Mouse (Mus musculus): ENCODE measurements at regions not wholly inside any gene's neighbourhood (a gene's known extent, or its start where the extent isn't known, plus 50 kb on each side); places are given as distances from the start of the nearest gene placed in this dataset.

DNA sequence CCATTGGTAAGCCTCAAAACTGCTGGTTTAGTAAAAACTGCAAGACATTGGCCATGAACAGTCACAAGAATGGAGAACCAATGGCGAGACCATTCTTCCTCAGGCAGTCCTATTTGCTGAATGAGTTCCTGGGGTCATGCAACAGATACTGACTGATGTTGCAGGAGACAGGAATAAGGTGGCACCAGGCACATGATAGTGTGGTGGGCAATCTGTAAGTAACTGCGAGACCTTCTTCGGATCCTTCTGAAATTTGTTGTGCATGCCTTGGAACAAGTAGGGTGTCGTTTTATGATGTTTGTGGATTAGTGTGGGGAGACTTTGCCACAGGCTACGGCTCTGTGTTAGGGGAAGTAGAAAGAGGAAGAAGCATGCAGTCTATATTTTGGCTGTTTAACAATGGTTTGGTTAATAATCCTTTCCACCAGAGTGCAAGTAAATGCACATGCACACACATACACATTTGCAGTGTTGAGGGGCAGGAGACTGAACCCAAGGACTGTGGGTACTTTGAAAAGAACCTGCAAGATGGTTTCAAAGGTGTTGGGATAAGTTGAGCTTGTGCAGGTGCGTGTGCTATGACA, 194.9 kb downstream of the Mex3b start:
- H3K27me3 ChIP-seq (ENCODE audit: control insufficient read depth, insufficient read depth, low read depth, low read length): no peaks in the 10 kb centered on the region
- H3K4me1 ChIP-seq (ENCODE audit: control insufficient read depth, insufficient read depth, low read length): no peaks in the 10 kb centered on the region; the same call in 1 of the 2 replicates
- ATAC-seq: no peak
- H3K4me2 ChIP-seq (ENCODE audit: low read length): no peak overlapping the region
- H3K9me3 ChIP-seq (replicated peaks; ENCODE audit: control insufficient read depth, low read length, poor library complexity, severe bottlenecking): no peaks in the 10 kb centered on the region
- H3K36me3 ChIP-seq (ENCODE audit: control insufficient read depth, insufficient read depth, low read length): no peaks in the 10 kb centered on the region
- no peak overlapping the region for H3K27ac ChIP-seq (ENCODE audit: low read length)
- WGBS: 90% methylated on average over 6 of the region's 6 CpGs
- no peak overlapping the region for H3K9ac ChIP-seq (ENCODE audit: low read depth, low read length)
- no peak overlapping the region for H3K4me3 ChIP-seq (ENCODE audit: low read depth, low read length)

GRCm38 (mm10) chr7:83063559-83063958, 196.4 kb downstream of the Mex3b start:
- Histone ChIP-seq H3K36me3 (ENCODE audit: control insufficient read depth, insufficient read depth, low read length) (no peaks in the 10 kb centered on the region), H3K4me1 (ENCODE audit: control insufficient read depth, insufficient read depth, low read length) (no peaks in the 10 kb centered on the region; the same call in 1 of the 2 replicates), H3K27ac (ENCODE audit: low read length) (no peak overlapping the region), H3K4me2 (ENCODE audit: low read length) (no peak overlapping the region), H3K27me3 (ENCODE audit: control insufficient read depth, insufficient read depth, low read depth, low read length) (no peaks in the 10 kb centered on the region), H3K9ac (ENCODE audit: low read depth, low read length) (no peak overlapping the region), H3K9me3 (replicated peaks; ENCODE audit: control insufficient read depth, low read length, poor library complexity, severe bottlenecking) (no peaks in the 10 kb centered on the region), H3K4me3 (ENCODE audit: low read depth, low read length) (no peak overlapping the region)
- ATAC-seq: no peak
- WGBS: 89% methylated on average over 3 of the region's 3 CpGs

DNA sequence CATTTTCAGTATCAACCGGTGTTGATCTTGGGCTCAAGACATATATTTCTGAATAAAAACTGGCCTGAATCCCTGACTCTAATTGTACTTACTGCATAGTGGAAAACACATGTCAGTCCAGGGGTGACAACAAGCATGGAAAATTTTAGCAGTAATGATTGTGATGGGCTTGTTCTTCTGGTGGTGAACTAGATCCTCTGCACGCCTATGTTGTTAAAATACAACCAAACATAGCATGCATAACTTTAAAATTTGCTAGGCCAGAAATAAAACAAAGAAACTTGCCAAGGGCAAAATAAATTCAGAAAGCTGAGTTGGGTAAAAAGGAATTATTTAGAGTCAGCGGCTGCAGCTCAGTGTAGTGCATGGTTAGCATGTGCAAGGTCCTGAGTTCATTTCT, 198.2 kb downstream of the Mex3b start:
- Histone ChIP-seq H3K9me3 (replicated peaks; ENCODE audit: control insufficient read depth, low read length, poor library complexity, severe bottlenecking) (no peaks in the 10 kb centered on the region), H3K36me3 (ENCODE audit: control insufficient read depth, insufficient read depth, low read length) (no peaks in the 10 kb centered on the region), H3K27ac (ENCODE audit: low read length) (no peak overlapping the region), H3K27me3 (ENCODE audit: control insufficient read depth, insufficient read depth, low read depth, low read length) (no peaks in the 10 kb centered on the region), H3K4me3 (ENCODE audit: low read depth, low read length) (no peak overlapping the region), H3K9ac (ENCODE audit: low read depth, low read length) (no peak overlapping the region), H3K4me1 (ENCODE audit: control insufficient read depth, insufficient read depth, low read length) (no peaks in the 10 kb centered on the region; the same call in 1 of the 2 replicates), H3K4me2 (ENCODE audit: low read length) (no peak overlapping the region)
- no peak for ATAC-seq
- WGBS: 90% methylated on average over 3 of the region's 3 CpGs

GRCm38 (mm10) chr7:83074399-83074970, 207.4 kb downstream of the Mex3b start:
- H3K27ac ChIP-seq (ENCODE audit: low read length): no peak overlapping the region
- H3K4me3 ChIP-seq (ENCODE audit: low read depth, low read length): no peak overlapping the region
- 73% methylated on average over 15 of the region's 15 CpGs for WGBS
- no peak overlapping the region for H3K9ac ChIP-seq (ENCODE audit: low read depth, low read length)
- H3K36me3 ChIP-seq (ENCODE audit: control insufficient read depth, insufficient read depth, low read length): no peaks in the 10 kb centered on the region
- H3K4me1 ChIP-seq (ENCODE audit: control insufficient read depth, insufficient read depth, low read length): peaks cover 10% of the 10 kb centered on the region; the same call in 1 of the 2 replicates
- H3K9me3 ChIP-seq (replicated peaks; ENCODE audit: control insufficient read depth, low read length, poor library complexity, severe bottlenecking): no peaks in the 10 kb centered on the region
- ATAC-seq: no peak
- H3K4me2 ChIP-seq (ENCODE audit: low read length): no peak overlapping the region
- H3K27me3 ChIP-seq (ENCODE audit: control insufficient read depth, insufficient read depth, low read depth, low read length): no peaks in the 10 kb centered on the region

- H3K4me3 ChIP-seq (ENCODE audit: low read depth, low read length): no peak overlapping the region
- no peaks in the 10 kb centered on the region for H3K36me3 ChIP-seq (ENCODE audit: control insufficient read depth, insufficient read depth, low read length)
- no peak for ATAC-seq
- no peaks in the 10 kb centered on the region for H3K27me3 ChIP-seq (ENCODE audit: control insufficient read depth, insufficient read depth, low read depth, low read length)
- H3K27ac ChIP-seq (ENCODE audit: low read length): no peak overlapping the region
- H3K4me2 ChIP-seq (ENCODE audit: low read length): no peak overlapping the region
- H3K4me1 ChIP-seq (ENCODE audit: control insufficient read depth, insufficient read depth, low read length): peaks cover 10% of the 10 kb centered on the region; the same call in 1 of the 2 replicates
- no peaks in the 10 kb centered on the region for H3K9me3 ChIP-seq (replicated peaks; ENCODE audit: control insufficient read depth, low read length, poor library complexity, severe bottlenecking)
- WGBS: 87% methylated on average over 4 of the region's 4 CpGs
- no peak overlapping the region for H3K9ac ChIP-seq (ENCODE audit: low read depth, low read length)
Observed at GRCm38 (mm10) chr7:83075159-83075952, 208.2 kb downstream of the Mex3b start.

DNA sequence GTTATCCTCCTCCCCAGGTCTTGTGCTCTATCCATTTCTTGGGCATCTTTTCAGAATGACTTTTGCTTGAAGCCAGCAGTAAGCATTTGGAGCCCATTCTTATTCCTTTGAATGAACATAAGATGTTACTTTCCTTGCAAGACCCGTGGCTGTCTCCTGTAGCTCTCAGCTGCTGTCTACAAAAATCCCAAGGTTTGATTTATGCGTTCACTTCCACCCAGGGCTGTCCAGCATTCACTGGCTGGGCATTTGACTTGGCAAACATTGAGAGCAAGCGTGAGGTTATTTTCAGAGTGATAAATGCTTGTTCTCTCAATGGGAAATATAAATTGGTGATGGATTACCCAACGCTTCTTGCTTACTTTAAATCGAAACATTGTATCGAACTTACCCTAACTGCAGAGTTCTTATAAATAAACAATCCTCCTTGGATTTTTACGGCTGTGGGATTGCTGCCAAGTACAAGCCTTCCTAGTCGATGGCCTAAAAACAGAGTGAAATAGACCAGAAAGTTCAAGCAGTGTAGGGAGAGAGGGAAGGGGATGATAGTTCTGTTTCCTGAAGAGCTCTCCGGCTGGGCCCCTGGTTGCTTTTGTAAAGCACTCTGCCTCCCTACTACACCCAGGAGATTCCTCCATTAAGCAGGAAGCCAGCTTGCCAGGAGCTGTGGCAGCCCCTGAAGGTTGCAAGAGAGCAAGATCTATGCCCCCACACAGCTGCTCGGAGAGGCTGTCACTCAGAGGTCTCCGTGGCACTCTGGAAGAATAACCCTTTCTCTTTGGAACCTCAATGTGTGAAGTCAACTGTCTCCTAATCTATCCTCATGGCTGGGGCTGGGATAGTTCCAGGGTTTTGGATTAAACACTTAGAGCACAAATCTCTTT, 210.1 kb downstream of the Mex3b start:
- Histone ChIP-seq H3K36me3 (ENCODE audit: control insufficient read depth, insufficient read depth, low read length) (no peaks in the 10 kb centered on the region), H3K4me2 (ENCODE audit: low read length) (no peak overlapping the region), H3K4me1 (ENCODE audit: control insufficient read depth, insufficient read depth, low read length) (peaks cover 10% of the 10 kb centered on the region; the same call in 1 of the 2 replicates), H3K4me3 (ENCODE audit: low read depth, low read length) (no peak overlapping the region), H3K9me3 (replicated peaks; ENCODE audit: control insufficient read depth, low read length, poor library complexity, severe bottlenecking) (no peaks in the 10 kb centered on the region), H3K9ac (ENCODE audit: low read depth, low read length) (no peak overlapping the region), H3K27me3 (ENCODE audit: control insufficient read depth, insufficient read depth, low read depth, low read length) (no peaks in the 10 kb centered on the region), H3K27ac (ENCODE audit: low read length) (0 out of 2 replicates have a peak overlapping the region, but pooled peaks have one; percentile 12)
- peak; percentile 81 for ATAC-seq
- 31% methylated on average over 11 of the region's 11 CpGs for WGBS

GRCm38 (mm10) chr7:83077919-83078265, 210.8 kb downstream of the Mex3b start:
- Histone ChIP-seq H3K9me3 (replicated peaks; ENCODE audit: control insufficient read depth, low read length, poor library complexity, severe bottlenecking) (no peaks in the 10 kb centered on the region), H3K9ac (ENCODE audit: low read depth, low read length) (no peak overlapping the region), H3K27me3 (ENCODE audit: control insufficient read depth, insufficient read depth, low read depth, low read length) (no peaks in the 10 kb centered on the region), H3K4me1 (ENCODE audit: control insufficient read depth, insufficient read depth, low read length) (peaks cover 10% of the 10 kb centered on the region; the same call in 1 of the 2 replicates), H3K4me2 (ENCODE audit: low read length) (no peak overlapping the region), H3K36me3 (ENCODE audit: control insufficient read depth, insufficient read depth, low read length) (no peaks in the 10 kb centered on the region), H3K27ac (ENCODE audit: low read length) (no peak overlapping the region), H3K4me3 (ENCODE audit: low read depth, low read length) (no peak overlapping the region)
- peak; percentile 48; the same call in 1 of the 2 replicates for ATAC-seq
- WGBS: 6% methylated on average over 4 of the region's 4 CpGs

DNA sequence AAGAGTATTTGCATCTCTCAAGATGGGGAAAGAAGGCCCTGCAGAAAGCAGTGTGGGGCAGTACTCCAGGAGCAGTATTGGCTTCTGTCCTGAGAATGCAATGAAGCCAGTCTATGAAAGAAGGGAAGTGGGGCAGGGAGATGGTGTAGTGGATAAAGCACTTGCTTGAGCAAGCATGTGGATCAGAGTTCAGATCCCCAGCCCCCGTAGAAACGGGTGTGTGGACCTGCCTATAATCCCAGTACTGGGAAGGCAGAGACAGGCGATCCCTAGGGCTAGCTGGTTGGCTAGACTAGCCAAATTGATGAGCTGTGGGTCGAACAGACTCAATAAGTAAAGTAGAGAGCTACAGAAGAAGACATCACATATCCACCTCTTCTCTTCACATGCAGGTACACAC, 211.6 kb downstream of the Mex3b start:
- Histone ChIP-seq H3K4me3 (ENCODE audit: low read depth, low read length) (no peak overlapping the region), H3K9me3 (replicated peaks; ENCODE audit: control insufficient read depth, low read length, poor library complexity, severe bottlenecking) (no peaks in the 10 kb centered on the region), H3K27ac (ENCODE audit: low read length) (no peak overlapping the region), H3K9ac (ENCODE audit: low read depth, low read length) (no peak overlapping the region), H3K27me3 (ENCODE audit: control insufficient read depth, insufficient read depth, low read depth, low read length) (no peaks in the 10 kb centered on the region), H3K36me3 (ENCODE audit: control insufficient read depth, insufficient read depth, low read length) (no peaks in the 10 kb centered on the region), H3K4me1 (ENCODE audit: control insufficient read depth, insufficient read depth, low read length) (peaks cover 10% of the 10 kb centered on the region; the same call in 1 of the 2 replicates), H3K4me2 (ENCODE audit: low read length) (no peak overlapping the region)
- ATAC-seq: no peak
- 82% methylated on average over 4 of the region's 4 CpGs for WGBS
